Mouse (Mus musculus): ENCODE data around the gene Susd4.

- TF ChIP-seq POLR2A (IDR thresholded peaks at IDR 0.05; ENCODE audit: low read depth, low read length), result no peak
- TF ChIP-seq CTCF (conservative IDR thresholded peaks at IDR 0.05 in 1 of 2, IDR thresholded peaks at IDR 0.05 in 1 of 2; ENCODE audit: low read depth in 2 of 2, low read length in 2 of 2), result no peak
- TF ChIP-seq TCF12 (IDR thresholded peaks at IDR 0.05; ENCODE audit: low read depth, low read length), result no peak
- TF ChIP-seq MAX (IDR thresholded peaks at IDR 0.05; ENCODE audit: low read length), result no peak
- no peak for TF ChIP-seq ZC3H11A (IDR thresholded peaks at IDR 0.05; ENCODE audit: low read depth, low read length)
- no peak for TF ChIP-seq EP300 (IDR thresholded peaks at IDR 0.05; ENCODE audit: low read length)
- no peak for TF ChIP-seq SIN3A (IDR thresholded peaks at IDR 0.05; ENCODE audit: low read length)
- no peak for TF ChIP-seq NELFE (IDR thresholded peaks at IDR 0.05; ENCODE audit: low read depth, low read length)
- no peak for TF ChIP-seq ZKSCAN1 (IDR thresholded peaks at IDR 0.05; ENCODE audit: borderline replicate concordance, low read depth, low read length)
- no peak for TF ChIP-seq ELF1 (IDR thresholded peaks at IDR 0.05; ENCODE audit: low read depth, low read length)
- no peak for TF ChIP-seq BHLHE40 (IDR thresholded peaks at IDR 0.05; ENCODE audit: low read depth, low read length)
Measured at GRCm38 (mm10) chr1:182941921-182942320, 178.3 kb downstream of the Susd4 start.

Data from CH12.LX (cell line).